In genomic region chr7:78483729-78484128, GRCm38 (mm10) we compare ENCODE assay signal across 23 mouse cellular contexts.
DNase-seq lines count a peak whose midpoint lies in the region; ATAC-seq and TF ChIP-seq lines count a peak whose summit lies in the region.
"Had no signal": no experiment of that assay in that cellular context is flagged by ENCODE, and none has a peak within 500 bp of the region (broad histone marks: within the 10 kb centered on the region; RNA-seq: fewer than 3 reads in every experiment).

No protein-coding gene starts in this region.

- no peaks in the 10 kb centered on the region for H3K27me3 ChIP-seq in hindbrain, postnatal 0 days (ENCODE audit: insufficient read depth, low read length)
- no peaks in the 10 kb centered on the region for H3K27me3 ChIP-seq in hindbrain, embryonic 12.5 days
- no peaks in the 10 kb centered on the region for H3K27me3 ChIP-seq in neural tube, embryonic 13.5 days
- H3K27me3 ChIP-seq in neural tube, embryonic 15.5 days (replicated peaks), result no peaks in the 10 kb centered on the region
- H3K27me3 ChIP-seq in lung, postnatal 0 days (replicated peaks; ENCODE audit: insufficient read depth, low read length), result no peaks in the 10 kb centered on the region
- H3K27me3 ChIP-seq: embryonic facial prominence, embryonic 15.5 days; forebrain, embryonic 12.5 days had no signal

- TF ChIP-seq EP300 in lung, postnatal 0 days (IDR thresholded peaks at IDR 0.05), result no peak

- H3K9me3 ChIP-seq in hindbrain, postnatal 0 days (ENCODE audit: low read length), result no peaks in the 10 kb centered on the region
- no peaks in the 10 kb centered on the region for H3K9me3 ChIP-seq in hindbrain, embryonic 12.5 days (replicated peaks)
- H3K9me3 ChIP-seq in neural tube, embryonic 13.5 days, result no peaks in the 10 kb centered on the region
- no peaks in the 10 kb centered on the region for H3K9me3 ChIP-seq in neural tube, embryonic 15.5 days (replicated peaks)
- H3K9me3 ChIP-seq in lung, postnatal 0 days (ENCODE audit: low read length), result no peaks in the 10 kb centered on the region
- H3K9me3 ChIP-seq: embryonic facial prominence, embryonic 10.5 days; embryonic facial prominence, embryonic 15.5 days; forebrain, embryonic 12.5 days had no signal

- no peak overlapping the region for H3K4me2 ChIP-seq in hindbrain, postnatal 0 days (ENCODE audit: low read depth, low read length)
- H3K4me2 ChIP-seq in hindbrain, embryonic 12.5 days (replicated peaks), result no peak overlapping the region
- H3K4me2 ChIP-seq in neural tube, embryonic 13.5 days, result no peak overlapping the region
- no peak overlapping the region for H3K4me2 ChIP-seq in neural tube, embryonic 15.5 days
- no peak overlapping the region for H3K4me2 ChIP-seq in lung, postnatal 0 days (replicated peaks; ENCODE audit: low read depth, low read length)
- H3K4me2 ChIP-seq: embryonic facial prominence, embryonic 15.5 days; forebrain, embryonic 12.5 days had no signal

- WGBS in hindbrain, postnatal 0 days, result 72% methylated on average over 3 of the region's 3 CpGs
- WGBS in hindbrain, embryonic 12.5 days, result 76% methylated on average over 3 of the region's 3 CpGs
- WGBS in neural tube, embryonic 13.5 days, result 85% methylated on average over 3 of the region's 3 CpGs
- 73% methylated on average over 3 of the region's 3 CpGs for WGBS in neural tube, embryonic 15.5 days
- 81% methylated on average over 3 of the region's 3 CpGs for WGBS in lung, postnatal 0 days

- DNase-seq in cerebellum, adult 18-20 months, result peak; percentile 45 to 53
- no peak for DNase-seq in cerebellum, adult 11 months
- DNase-seq in hindbrain, postnatal 0 days (ENCODE audit: low spot score), result peak; percentile 15
- DNase-seq in cerebellum, postnatal 36 days, result peak; percentile 47 to 52
- DNase-seq in lung, postnatal 0 days (ENCODE audit: low spot score), result no peak
- DNase-seq: forebrain, postnatal 0 days; gastrocnemius, postnatal 14 days; liver; lung, adult 2 months; lung, postnatal 14 days; right cerebral cortex, postnatal 4 days; thymus, adult 18-20 months; thymus, postnatal 25 days had no signal

- no peak for TF ChIP-seq CTCF in hindbrain, postnatal 0 days (IDR thresholded peaks at IDR 0.05; ENCODE audit: low read depth)
- TF ChIP-seq CTCF in lung, postnatal 0 days (IDR thresholded peaks at IDR 0.05), result no peak

- ATAC-seq in hindbrain, postnatal 0 days, result 0 out of 2 replicates have a peak, but pooled peaks have one; percentile 47
- ATAC-seq in hindbrain, embryonic 12.5 days (ENCODE audit: low FRiP score), result no peak
- ATAC-seq in neural tube, embryonic 13.5 days (ENCODE audit: low read depth), result peak; percentile 40; the same call in 1 of the 2 replicates
- ATAC-seq in neural tube, embryonic 15.5 days (ENCODE audit: low FRiP score), result no peak
- ATAC-seq in lung, postnatal 0 days, result no peak
- ATAC-seq: forebrain, postnatal 0 days; intestine, embryonic 16.5 days had no signal

- no peak overlapping the region for H3K4me3 ChIP-seq in hindbrain, postnatal 0 days (ENCODE audit: low read length)
- no peak overlapping the region for H3K4me3 ChIP-seq in hindbrain, embryonic 12.5 days
- H3K4me3 ChIP-seq in neural tube, embryonic 13.5 days, result no peak overlapping the region
- no peak overlapping the region for H3K4me3 ChIP-seq in neural tube, embryonic 15.5 days (replicated peaks)
- no peak overlapping the region for H3K4me3 ChIP-seq in lung, postnatal 0 days (ENCODE audit: low read depth, low read length)
- H3K4me3 ChIP-seq: embryonic facial prominence, embryonic 10.5 days; embryonic facial prominence, embryonic 15.5 days; forebrain, embryonic 12.5 days had no signal

- no peaks in the 10 kb centered on the region for H3K36me3 ChIP-seq in hindbrain, postnatal 0 days (ENCODE audit: insufficient read depth, low read length)
- H3K36me3 ChIP-seq in hindbrain, embryonic 12.5 days, result no peaks in the 10 kb centered on the region
- no peaks in the 10 kb centered on the region for H3K36me3 ChIP-seq in neural tube, embryonic 13.5 days
- H3K36me3 ChIP-seq in neural tube, embryonic 15.5 days, result no peaks in the 10 kb centered on the region
- H3K36me3 ChIP-seq in lung, postnatal 0 days (ENCODE audit: insufficient read depth, low read length), result no peaks in the 10 kb centered on the region
- H3K36me3 ChIP-seq: embryonic facial prominence, embryonic 10.5 days; embryonic facial prominence, embryonic 15.5 days; forebrain, embryonic 12.5 days; G1E had no signal

- no peak overlapping the region for H3K27ac ChIP-seq in hindbrain, postnatal 0 days
- H3K27ac ChIP-seq in hindbrain, embryonic 12.5 days, result no peak overlapping the region
- peak overlapping the region; percentile 52; the same call in 1 of the 2 replicates for H3K27ac ChIP-seq in neural tube, embryonic 13.5 days (replicated peaks)
- no peak overlapping the region for H3K27ac ChIP-seq in neural tube, embryonic 15.5 days (replicated peaks)
- no peak overlapping the region for H3K27ac ChIP-seq in lung, postnatal 0 days (ENCODE audit: low read length)
- H3K27ac ChIP-seq: embryonic facial prominence, embryonic 10.5 days; embryonic facial prominence, embryonic 15.5 days; forebrain, embryonic 12.5 days; liver, embryonic 14.5 days; stomach, postnatal 0 days had no signal

- no peak overlapping the region for H3K9ac ChIP-seq in hindbrain, postnatal 0 days (replicated peaks; ENCODE audit: low read length)
- no peak overlapping the region for H3K9ac ChIP-seq in hindbrain, embryonic 12.5 days
- no peak overlapping the region for H3K9ac ChIP-seq in neural tube, embryonic 13.5 days
- H3K9ac ChIP-seq in neural tube, embryonic 15.5 days (replicated peaks), result no peak overlapping the region
- no peak overlapping the region for H3K9ac ChIP-seq in lung, postnatal 0 days (replicated peaks; ENCODE audit: low read depth)
- H3K9ac ChIP-seq: embryonic facial prominence, embryonic 15.5 days; forebrain, embryonic 12.5 days; forebrain, postnatal 0 days; liver, embryonic 14.5 days had no signal

- H3K4me1 ChIP-seq in hindbrain, postnatal 0 days (ENCODE audit: insufficient read depth, low read length), result no peaks in the 10 kb centered on the region
- H3K4me1 ChIP-seq in hindbrain, embryonic 12.5 days, result no peaks in the 10 kb centered on the region; the same call in 1 of the 2 replicates
- peaks cover 18% of the 10 kb centered on the region for H3K4me1 ChIP-seq in neural tube, embryonic 13.5 days (replicated peaks)
- H3K4me1 ChIP-seq in neural tube, embryonic 15.5 days, result peaks cover 15% of the 10 kb centered on the region
- H3K4me1 ChIP-seq in lung, postnatal 0 days (ENCODE audit: insufficient read depth, low read depth, low read length), result no peaks in the 10 kb centered on the region
- H3K4me1 ChIP-seq: embryonic facial prominence, embryonic 10.5 days; embryonic facial prominence, embryonic 15.5 days; forebrain, embryonic 12.5 days had no signal

Comparison
In these comparisons a context has a peak if more than half of its experiments do, and no peak if none do; other contexts are left out.
1. DNase-seq: peak in cerebellum, adult 18-20 months (2 of 2), hindbrain, postnatal 0 days (single experiment) and cerebellum, postnatal 36 days (2 of 2); none in cerebellum, adult 11 months (single experiment) and lung, postnatal 0 days (single experiment).
2. ATAC-seq: peak in hindbrain, postnatal 0 days (single experiment) and neural tube, embryonic 13.5 days (single experiment); none in hindbrain, embryonic 12.5 days (single experiment), neural tube, embryonic 15.5 days (single experiment) and lung, postnatal 0 days (single experiment).